Mouse (Mus musculus) Muller cell, postnatal 12 days (primary cell): ENCODE data around the gene Ccdc158.

Experiments used
- DNase-seq: peaks from one replicate; pipeline ENCODE4 v3.0.0-alpha.2; 2015; ENCODE audit errors: inconsistent ontology term

The Ccdc158 gene

GRCm38 (mm10) chr5:92688124-92688523 is 13.1 kb upstream of the Ccdc158 start:
- DNase-seq: no peak

- no peak for DNase-seq
These were observed 9.8 kb upstream of the Ccdc158 start for GRCm38 (mm10) chr5:92684715-92685460.

GRCm38 (mm10) chr5:92683871-92684475 is 8.9 kb upstream of the Ccdc158 start:
- DNase-seq: no peak

GRCm38 (mm10) chr5:92683351-92683807 is 8.3 kb upstream of the Ccdc158 start, which contains the start of gene Shroom3:
Gene Shroom3 (plus strand): TSS chr5:92683435.
- DNase-seq: peak; percentile 62

- DNase-seq: peak; percentile 92
These were observed 7.7 kb upstream of the Ccdc158 start for GRCm38 (mm10) chr5:92682621-92683348.

GRCm38 (mm10) chr5:92681861-92682260 is 6.8 kb upstream of the Ccdc158 start:
- DNase-seq: no peak

GRCm38 (mm10) chr5:92679441-92679840 is 4.4 kb upstream of the Ccdc158 start:
- DNase-seq: peak; percentile 67

GRCm38 (mm10) chr5:92675574-92675920 is 476 bp upstream of the Ccdc158 start:
- no peak for DNase-seq

- no peak for DNase-seq
These were observed 8.2 kb downstream of the Ccdc158 start for GRCm38 (mm10) chr5:92666860-92667259.

GRCm38 (mm10) chr5:92664321-92664720 is 10.8 kb downstream of the Ccdc158 start:
- no peak for DNase-seq

GRCm38 (mm10) chr5:92656256-92656655 is 18.8 kb downstream of the Ccdc158 start:
- DNase-seq: no peak

GRCm38 (mm10) chr5:92640861-92641260 is 34.2 kb downstream of the Ccdc158 start:
- no peak for DNase-seq

GRCm38 (mm10) chr5:92635891-92636290 is 39.2 kb downstream of the Ccdc158 start:
- DNase-seq: no peak

- no peak for DNase-seq
These were observed 40.2 kb downstream of the Ccdc158 start for GRCm38 (mm10) chr5:92634916-92635315.

- DNase-seq: no peak
These were observed 41.5 kb downstream of the Ccdc158 start for GRCm38 (mm10) chr5:92633526-92633925.

- no peak for DNase-seq
These were observed 47.2 kb downstream of the Ccdc158 start for GRCm38 (mm10) chr5:92627896-92628295.

GRCm38 (mm10) chr5:92621883-92622282 is 53.2 kb downstream of the Ccdc158 start:
- DNase-seq: no peak

- no peak for DNase-seq
These were observed 62.3 kb downstream of the Ccdc158 start for GRCm38 (mm10) chr5:92612756-92613155.

GRCm38 (mm10) chr5:92607492-92608229 is 67.4 kb downstream of the Ccdc158 start:
- DNase-seq: no peak

GRCm38 (mm10) chr5:92604452-92605247 is 70.4 kb downstream of the Ccdc158 start:
- DNase-seq: no peak
